Mouse (Mus musculus): ENCODE results near the gene Gm49711.
A peak's percentile ranks its signal among the peaks of the same experiment; 100 is the strongest.

DNA sequence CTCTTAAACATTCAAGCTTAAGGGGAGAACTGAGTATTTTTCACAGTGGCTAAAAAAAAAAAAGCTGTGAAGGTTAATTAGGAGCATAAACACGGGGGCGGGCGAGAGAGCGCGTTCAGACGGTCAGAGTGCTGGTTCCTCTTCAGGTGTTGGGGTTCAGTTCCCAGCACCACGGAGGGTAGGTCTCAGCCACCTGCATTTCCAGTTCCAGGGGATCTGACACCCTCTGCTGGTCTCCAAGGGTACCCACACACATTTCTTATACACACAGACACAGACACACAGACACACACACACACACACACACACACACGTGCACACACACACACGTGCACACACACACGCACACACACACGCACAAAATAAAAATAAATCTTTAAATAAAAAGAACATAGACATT lies 18.1 kb upstream of the Gm49711 start:
- TF ChIP-seq CTCF (IDR thresholded peaks at IDR 0.05; ENCODE audit: low read depth) (peak; percentile 11; the same call in 1 of the 2 replicates), EP300 (optimal IDR thresholded peaks at IDR 0.05) (no peak)
